Mouse (Mus musculus): ENCODE data around the gene Iqsec1. TPM values are rescaled to one million over a fixed set of nuclear protein-coding genes. Genes with fewer than 3 reads are reported as not detected.

The Iqsec1 gene
- polyA plus RNA-seq, 1 experiment, result 230 TPM

- no peak overlapping the region for H3K27ac ChIP-seq (ENCODE audit: insufficient read depth, low read length)
- no peaks in the 10 kb centered on the region for H3K36me3 ChIP-seq (ENCODE audit: control insufficient read depth, insufficient read depth, low read length)
- no peak for TF ChIP-seq CTCF (IDR thresholded peaks at IDR 0.05; ENCODE audit: extremely low read depth, insufficient read depth, insufficient read length, insufficient replicate concordance)
- TF ChIP-seq POLR2A (IDR thresholded peaks at IDR 0.05; ENCODE audit: low read depth, low read length), result no peak
- 79% methylated on average over 6 of the region's 6 CpGs for WGBS
- H3K27me3 ChIP-seq (ENCODE audit: control insufficient read depth, insufficient read depth, low read length), result no peaks in the 10 kb centered on the region
- H3K4me3 ChIP-seq (ENCODE audit: extremely low read depth, insufficient read depth, insufficient read length), result no peak overlapping the region
- no peak for DNase-seq (ENCODE audit: low read depth in 1 of 2, low spot score in 2 of 2)
- H3K4me1 ChIP-seq (ENCODE audit: control insufficient read depth, insufficient read depth, insufficient read length), result peaks cover 12% of the 10 kb centered on the region; the same call in 1 of the 2 replicates
Measured at GRCm38 (mm10) chr6:90616481-90616880, 372.0 kb downstream of the Iqsec1 start.

GRCm38 (mm10) chr6:90615991-90616390 lies 372.5 kb downstream of the Iqsec1 start:
- 86% methylated on average over 6 of the region's 6 CpGs for WGBS
- DNase-seq (ENCODE audit: low read depth in 1 of 2, low spot score in 2 of 2), result no peak
- Histone ChIP-seq H3K4me3 (ENCODE audit: extremely low read depth, insufficient read depth, insufficient read length) (no peak overlapping the region), H3K4me1 (ENCODE audit: control insufficient read depth, insufficient read depth, insufficient read length) (peaks cover 12% of the 10 kb centered on the region; the same call in 1 of the 2 replicates), H3K27ac (ENCODE audit: insufficient read depth, low read length) (no peak overlapping the region), H3K27me3 (ENCODE audit: control insufficient read depth, insufficient read depth, low read length) (no peaks in the 10 kb centered on the region), H3K36me3 (ENCODE audit: control insufficient read depth, insufficient read depth, low read length) (no peaks in the 10 kb centered on the region)
- TF ChIP-seq CTCF (IDR thresholded peaks at IDR 0.05; ENCODE audit: extremely low read depth, insufficient read depth, insufficient read length, insufficient replicate concordance), result no peak
- TF ChIP-seq POLR2A (IDR thresholded peaks at IDR 0.05; ENCODE audit: low read depth, low read length), result no peak

- Histone ChIP-seq H3K27me3 (ENCODE audit: control insufficient read depth, insufficient read depth, low read length) (no peaks in the 10 kb centered on the region), H3K4me1 (ENCODE audit: control insufficient read depth, insufficient read depth, insufficient read length) (peaks cover 11% of the 10 kb centered on the region; the same call in 1 of the 2 replicates), H3K27ac (ENCODE audit: insufficient read depth, low read length) (no peak overlapping the region), H3K4me3 (ENCODE audit: extremely low read depth, insufficient read depth, insufficient read length) (no peak overlapping the region), H3K36me3 (ENCODE audit: control insufficient read depth, insufficient read depth, low read length) (no peaks in the 10 kb centered on the region)
- no peak for DNase-seq (ENCODE audit: low read depth in 1 of 2, low spot score in 2 of 2)
- WGBS, result 85% methylated on average over 7 of the region's 7 CpGs
- no peak for TF ChIP-seq POLR2A (IDR thresholded peaks at IDR 0.05; ENCODE audit: low read depth, low read length)
- no peak for TF ChIP-seq CTCF (IDR thresholded peaks at IDR 0.05; ENCODE audit: extremely low read depth, insufficient read depth, insufficient read length, insufficient replicate concordance)
Measured at GRCm38 (mm10) chr6:90615362-90615761, 373.1 kb downstream of the Iqsec1 start.

DNA sequence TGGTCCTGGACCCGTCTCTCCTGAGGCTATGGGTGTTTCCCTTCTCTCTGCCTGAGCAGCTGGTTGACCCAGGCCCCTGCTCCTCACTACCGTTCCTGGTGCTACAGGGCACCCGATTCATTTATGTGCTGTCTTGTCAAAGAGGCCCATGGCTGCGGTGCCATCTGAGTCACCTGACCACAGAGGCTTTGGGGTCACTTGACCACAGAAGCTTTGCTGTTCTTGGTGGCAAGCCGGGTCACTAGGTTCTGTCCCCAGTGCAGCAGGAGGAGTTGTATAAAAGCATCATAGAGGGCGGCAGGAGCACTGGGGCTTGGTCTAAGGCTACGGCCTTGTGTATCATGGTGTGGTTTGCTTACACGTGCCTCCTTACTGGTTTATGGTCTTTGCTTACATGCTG lies 375.2 kb downstream of the Iqsec1 start:
- no peak for DNase-seq (ENCODE audit: low read depth in 1 of 2, low spot score in 2 of 2)
- H3K27me3 ChIP-seq (ENCODE audit: control insufficient read depth, insufficient read depth, low read length), result no peaks in the 10 kb centered on the region
- H3K27ac ChIP-seq (ENCODE audit: insufficient read depth, low read length), result no peak overlapping the region
- TF ChIP-seq POLR2A (IDR thresholded peaks at IDR 0.05; ENCODE audit: low read depth, low read length) (no peak), CTCF (IDR thresholded peaks at IDR 0.05; ENCODE audit: extremely low read depth, insufficient read depth, insufficient read length, insufficient replicate concordance) (no peak)
- no peaks in the 10 kb centered on the region for H3K36me3 ChIP-seq (ENCODE audit: control insufficient read depth, insufficient read depth, low read length)
- H3K4me1 ChIP-seq (ENCODE audit: control insufficient read depth, insufficient read depth, insufficient read length), result no peaks in the 10 kb centered on the region
- WGBS, result 84% methylated on average over 8 of the region's 8 CpGs
- H3K4me3 ChIP-seq (ENCODE audit: extremely low read depth, insufficient read depth, insufficient read length), result no peak overlapping the region

GRCm38 (mm10) chr6:90610248-90610647 lies 378.2 kb downstream of the Iqsec1 start:
- 95% methylated on average over 5 of the region's 5 CpGs for WGBS
- H3K27ac ChIP-seq (ENCODE audit: insufficient read depth, low read length), result no peak overlapping the region
- no peak for DNase-seq (ENCODE audit: low read depth in 1 of 2, low spot score in 2 of 2)
- H3K4me1 ChIP-seq (ENCODE audit: control insufficient read depth, insufficient read depth, insufficient read length), result no peaks in the 10 kb centered on the region
- TF ChIP-seq POLR2A (IDR thresholded peaks at IDR 0.05; ENCODE audit: low read depth, low read length) (no peak), CTCF (IDR thresholded peaks at IDR 0.05; ENCODE audit: extremely low read depth, insufficient read depth, insufficient read length, insufficient replicate concordance) (no peak)
- no peak overlapping the region for H3K4me3 ChIP-seq (ENCODE audit: extremely low read depth, insufficient read depth, insufficient read length)
- no peaks in the 10 kb centered on the region for H3K27me3 ChIP-seq (ENCODE audit: control insufficient read depth, insufficient read depth, low read length)
- no peaks in the 10 kb centered on the region for H3K36me3 ChIP-seq (ENCODE audit: control insufficient read depth, insufficient read depth, low read length)

GRCm38 (mm10) chr6:90608186-90608585 lies 380.3 kb downstream of the Iqsec1 start:
- WGBS, result 57% methylated on average over 6 of the region's 6 CpGs
- Histone ChIP-seq H3K4me1 (ENCODE audit: control insufficient read depth, insufficient read depth, insufficient read length) (no peaks in the 10 kb centered on the region), H3K36me3 (ENCODE audit: control insufficient read depth, insufficient read depth, low read length) (no peaks in the 10 kb centered on the region), H3K4me3 (ENCODE audit: extremely low read depth, insufficient read depth, insufficient read length) (no peak overlapping the region), H3K27me3 (ENCODE audit: control insufficient read depth, insufficient read depth, low read length) (no peaks in the 10 kb centered on the region), H3K27ac (ENCODE audit: insufficient read depth, low read length) (no peak overlapping the region)
- TF ChIP-seq POLR2A (IDR thresholded peaks at IDR 0.05; ENCODE audit: low read depth, low read length), result no peak
- no peak for TF ChIP-seq CTCF (IDR thresholded peaks at IDR 0.05; ENCODE audit: extremely low read depth, insufficient read depth, insufficient read length, insufficient replicate concordance)
- DNase-seq (ENCODE audit: low read depth in 1 of 2, low spot score in 2 of 2), result no peak

GRCm38 (mm10) chr6:90607196-90607595 lies 381.3 kb downstream of the Iqsec1 start:
- Histone ChIP-seq H3K27ac (ENCODE audit: insufficient read depth, low read length) (no peak overlapping the region), H3K36me3 (ENCODE audit: control insufficient read depth, insufficient read depth, low read length) (no peaks in the 10 kb centered on the region), H3K4me1 (ENCODE audit: control insufficient read depth, insufficient read depth, insufficient read length) (no peaks in the 10 kb centered on the region), H3K4me3 (ENCODE audit: extremely low read depth, insufficient read depth, insufficient read length) (no peak overlapping the region), H3K27me3 (ENCODE audit: control insufficient read depth, insufficient read depth, low read length) (no peaks in the 10 kb centered on the region)
- TF ChIP-seq CTCF (IDR thresholded peaks at IDR 0.05; ENCODE audit: extremely low read depth, insufficient read depth, insufficient read length, insufficient replicate concordance) (peak; percentile 78; the same call in 1 of the 2 replicates), POLR2A (IDR thresholded peaks at IDR 0.05; ENCODE audit: low read depth, low read length) (no peak)
- 12% methylated on average over 5 of the region's 5 CpGs for WGBS
- peak; percentile 51 to 63 for DNase-seq (ENCODE audit: low read depth in 1 of 2, low spot score in 2 of 2)

Data from spleen, adult 2 months (tissue).